Mouse (Mus musculus) forebrain, postnatal 0 days (tissue): Measurements from ENCODE around the gene Kank4. TPM values are rescaled to one million over a fixed set of nuclear protein-coding genes. Genes with fewer than 3 reads are reported as not detected.
"Not testable (repeated sequence)": the region's sequence is repeated elsewhere in the genome, so short reads cannot be mapped to it uniquely, and the experiment has no call there.

Experiments
- ATAC-seq: fragments of 200-750 bp; cut with Nextera tagmentation; 2 replicates; pipeline ENCODE4 v1.8.0; 2017; ENCODE audit warnings: mild to moderate bottlenecking, moderate library complexity
- DNase-seq: peaks from one replicate; pipeline ENCODE4 v3.0.0-alpha.2; 2015
- H3K27ac ChIP-seq: fragments of 300-500 bp; sonication (generic); 2 replicates; pipeline ENCODE4 v1.5.1; 2014; ENCODE audit warnings: low read depth, mild to moderate bottlenecking, antibody characterized with exemption, low read length, moderate library complexity, mixed read lengths
- H3K27me3 ChIP-seq: fragments of 300-500 bp; sonication (generic); 2 replicates; pipeline ENCODE4 v1.6.1; 2014; ENCODE audit warnings: mild to moderate bottlenecking, low read length, mixed read lengths; ENCODE audit not compliant: insufficient read depth
- H3K36me3 ChIP-seq: fragments of 300-500 bp; sonication (generic); 2 replicates; pipeline ENCODE4 v1.6.1; 2014; ENCODE audit warnings: mild to moderate bottlenecking, moderate library complexity; ENCODE audit not compliant: insufficient read depth
- H3K4me1 ChIP-seq: fragments of 300-500 bp; sonication (generic); 2 replicates; pipeline ENCODE4 v1.6.1; 2014; ENCODE audit warnings: antibody characterized with exemption; ENCODE audit not compliant: insufficient read depth
- H3K4me2 ChIP-seq: fragments of 300-500 bp; sonication (generic); 2 replicates; pipeline ENCODE4 v1.6.1; 2014; ENCODE audit warnings: low read depth, mild to moderate bottlenecking, moderate library complexity
- H3K4me3 ChIP-seq: fragments of 300-500 bp; sonication (generic); 2 replicates; pipeline ENCODE4 v1.5.1; 2014; ENCODE audit warnings: low read depth, low read length, mixed read lengths
- H3K9ac ChIP-seq: fragments of 300-500 bp; sonication (generic); 2 replicates; pipeline ENCODE4 v1.6.1; 2014; ENCODE audit warnings: mild to moderate bottlenecking
- H3K9me3 ChIP-seq: fragments of 300-500 bp; sonication (generic); 2 replicates; pipeline ENCODE4 v1.6.1; 2016; ENCODE audit warnings: low read length
- CTCF ChIP-seq: sonication (generic); IDR thresholded peaks from 2 replicates; pipeline ENCODE4 v1.5.1; 2016; ENCODE audit warnings: antibody characterized with exemption, control low read depth, low read depth
- WGBS: fragments of 180-500 bp; shearing (Covaris S2); extraction: QIAGEN DNeasy Blood & Tissue Kit; methylation state at CpG from one replicate; pipeline ENCODE4 v1.1.7; 2014; 5-methylcytosine and 5-hydroxymethylcytosine counted together
- polyA plus RNA-seq: library from polyadenylated mRNA; unstranded; fragments of >200 nt; fragmentation: Nextera tagmentation; extraction: Ambion mirVana; gene quantifications from 2 replicates; pipeline ENCODE4 v1.2.1, GENCODE M21; 2015
- total RNA-seq: library from RNA; depleted of rRNA; stranded (reverse); fragments of >200 nt; gene quantifications from 2 replicates; pipeline ENCODE4 v1.2.3, GENCODE M21; 2014

The Kank4 gene
- total and polyA plus RNA-seq, 2 experiments from 2014 or later = 0.17 to 1.9 TPM

GRCm38 (mm10) chr4:98831726-98832125 is 14.4 kb upstream of the Kank4 start:
- no peak overlapping the region for H3K4me2 ChIP-seq
- no peaks in the 10 kb centered on the region for H3K36me3 ChIP-seq
- no peak overlapping the region for H3K27ac ChIP-seq
- no peaks in the 10 kb centered on the region for H3K4me1 ChIP-seq
- 74% methylated on average over 1 of the region's 1 CpGs for WGBS
- no peak for ATAC-seq
- no peak for TF ChIP-seq CTCF
- no peaks in the 10 kb centered on the region for H3K27me3 ChIP-seq
- DNase-seq = no peak
- no peak overlapping the region for H3K9ac ChIP-seq
- no peaks in the 10 kb centered on the region for H3K9me3 ChIP-seq
- H3K4me3 ChIP-seq = no peak overlapping the region

GRCm38 (mm10) chr4:98826701-98827100 is 9.4 kb upstream of the Kank4 start:
- H3K27me3 ChIP-seq = no peaks in the 10 kb centered on the region
- no peaks in the 10 kb centered on the region for H3K4me1 ChIP-seq
- no peaks in the 10 kb centered on the region for H3K36me3 ChIP-seq
- H3K27ac ChIP-seq = no peak overlapping the region
- ATAC-seq (no peak), DNase-seq (no peak)
- H3K4me2 ChIP-seq = no peak overlapping the region
- WGBS = 56% methylated on average over 3 of the region's 3 CpGs
- TF ChIP-seq CTCF = no peak
- no peak overlapping the region for H3K9ac ChIP-seq
- no peaks in the 10 kb centered on the region for H3K9me3 ChIP-seq
- no peak overlapping the region for H3K4me3 ChIP-seq

GRCm38 (mm10) chr4:98823740-98824139 is 6.4 kb upstream of the Kank4 start, which contains the start of gene I0C0044D17Rik:
TSS of gene I0C0044D17Rik (minus strand) at chr4:98823840.
- H3K9me3 ChIP-seq, H3K4me2 ChIP-seq, H3K36me3 ChIP-seq, H3K9ac ChIP-seq, ATAC-seq, H3K4me1 ChIP-seq, H3K27me3 ChIP-seq, H3K4me3 ChIP-seq, H3K27ac ChIP-seq, DNase-seq: not testable (repeated sequence)
- WGBS = 97% methylated on average over 1 of the region's 1 CpGs

- 72% methylated on average over 3 of the region's 3 CpGs for WGBS
- Histone ChIP-seq H3K27ac (no peak overlapping the region), H3K4me1 (no peaks in the 10 kb centered on the region; the same call in 1 of the 2 replicates), H3K36me3 (no peaks in the 10 kb centered on the region), H3K9me3 (no peaks in the 10 kb centered on the region), H3K4me3 (no peak overlapping the region), H3K4me2 (no peak overlapping the region), H3K9ac (no peak overlapping the region), H3K27me3 (peaks cover 6% of the 10 kb centered on the region)
- ATAC-seq (no peak), DNase-seq (no peak)
- TF ChIP-seq CTCF = no peak
Measured at GRCm38 (mm10) chr4:98823047-98823446, 5.7 kb upstream of the Kank4 start.

- TF ChIP-seq CTCF = no peak
- Histone ChIP-seq H3K4me3 (no peak overlapping the region), H3K9me3 (no peaks in the 10 kb centered on the region), H3K9ac (no peak overlapping the region), H3K27ac (no peak overlapping the region), H3K4me1 (no peaks in the 10 kb centered on the region; the same call in 1 of the 2 replicates), H3K36me3 (no peaks in the 10 kb centered on the region), H3K27me3 (peaks cover 11% of the 10 kb centered on the region), H3K4me2 (no peak overlapping the region)
- no peak for DNase-seq
- ATAC-seq = no peak
- 72% methylated on average over 3 of the region's 3 CpGs for WGBS
Measured at GRCm38 (mm10) chr4:98822478-98822877, 5.1 kb upstream of the Kank4 start.

GRCm38 (mm10) chr4:98819216-98819755 is 1.9 kb upstream of the Kank4 start:
- ATAC-seq = no peak
- Histone ChIP-seq H3K4me1 (no peaks in the 10 kb centered on the region; the same call in 1 of the 2 replicates), H3K36me3 (no peaks in the 10 kb centered on the region), H3K27ac (no peak overlapping the region), H3K27me3 (peaks cover 25% of the 10 kb centered on the region), H3K4me2 (no peak overlapping the region), H3K9me3 (no peaks in the 10 kb centered on the region), H3K9ac (no peak overlapping the region), H3K4me3 (no peak overlapping the region)
- DNase-seq = no peak
- TF ChIP-seq CTCF = no peak
- 85% methylated on average over 10 of the region's 10 CpGs for WGBS

GRCm38 (mm10) chr4:98816807-98817183 is 542 bp downstream of the Kank4 start:
- DNase-seq = no peak
- H3K27me3 ChIP-seq = peaks cover 25% of the 10 kb centered on the region
- no peak overlapping the region for H3K27ac ChIP-seq
- no peaks in the 10 kb centered on the region for H3K9me3 ChIP-seq
- no peak for TF ChIP-seq CTCF
- no peaks in the 10 kb centered on the region; the same call in 1 of the 2 replicates for H3K4me1 ChIP-seq
- ATAC-seq = 0 out of 2 replicates have a peak, but pooled peaks have one; percentile 12
- peak overlapping the region; percentile 57 for H3K9ac ChIP-seq
- peak overlapping the region; percentile 99 for H3K4me2 ChIP-seq
- H3K4me3 ChIP-seq = peak overlapping the region; percentile 56
- 1% methylated on average over 14 of the region's 14 CpGs for WGBS
- no peaks in the 10 kb centered on the region for H3K36me3 ChIP-seq

- H3K4me2 ChIP-seq = no peak overlapping the region
- DNase-seq (no peak), ATAC-seq (no peak)
- no peak overlapping the region for H3K9ac ChIP-seq
- no peak overlapping the region for H3K4me3 ChIP-seq
- 92% methylated on average over 9 of the region's 9 CpGs for WGBS
- no peaks in the 10 kb centered on the region for H3K4me1 ChIP-seq
- TF ChIP-seq CTCF = no peak
- no peaks in the 10 kb centered on the region for H3K9me3 ChIP-seq
- H3K27ac ChIP-seq = no peak overlapping the region
- no peaks in the 10 kb centered on the region for H3K27me3 ChIP-seq
- H3K36me3 ChIP-seq = no peaks in the 10 kb centered on the region
Measured at GRCm38 (mm10) chr4:98806306-98806705, 11.0 kb downstream of the Kank4 start.
